Mouse (Mus musculus): ENCODE measurements around the gene Spef2.
"Not testable (repeated sequence)": the region's sequence is repeated elsewhere in the genome, so short reads cannot be mapped to it uniquely, and the experiment has no call there.

The Spef2 gene

GRCm38 (mm10) chr15:9748359-9749102 is at the start of gene Spef2:
Gene Spef2 (minus strand): TSS chr15:9748868.
- DNase-seq (ENCODE audit: low spot score), result peak; percentile 24

DNA sequence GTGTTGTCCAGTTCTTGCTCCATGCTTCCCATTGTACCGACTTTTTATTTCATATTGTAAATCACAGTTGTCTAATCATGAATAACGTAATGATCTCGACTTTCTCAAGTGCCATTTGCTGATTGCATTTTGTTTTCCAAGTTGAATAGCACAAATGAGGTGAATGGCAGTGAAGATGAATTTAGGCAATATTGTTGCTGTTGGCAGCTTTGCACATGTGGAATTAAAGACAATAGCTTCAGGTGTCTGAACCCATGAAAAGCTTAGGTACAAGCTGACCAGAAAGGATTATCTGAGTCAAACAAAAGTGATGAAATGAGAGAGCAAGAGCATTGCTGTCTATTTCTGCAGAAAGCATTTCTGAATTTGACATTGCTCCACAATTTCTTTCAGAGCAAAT is 45.5 kb upstream of the Spef2 start:
- no peak for DNase-seq (ENCODE audit: low spot score)

- no peak for DNase-seq (ENCODE audit: low spot score)
Observed at GRCm38 (mm10) chr15:9788245-9789030, 39.8 kb upstream of the Spef2 start.

GRCm38 (mm10) chr15:9774222-9775142 is 25.8 kb upstream of the Spef2 start:
- DNase-seq (ENCODE audit: low spot score), result not testable (repeated sequence)

DNA sequence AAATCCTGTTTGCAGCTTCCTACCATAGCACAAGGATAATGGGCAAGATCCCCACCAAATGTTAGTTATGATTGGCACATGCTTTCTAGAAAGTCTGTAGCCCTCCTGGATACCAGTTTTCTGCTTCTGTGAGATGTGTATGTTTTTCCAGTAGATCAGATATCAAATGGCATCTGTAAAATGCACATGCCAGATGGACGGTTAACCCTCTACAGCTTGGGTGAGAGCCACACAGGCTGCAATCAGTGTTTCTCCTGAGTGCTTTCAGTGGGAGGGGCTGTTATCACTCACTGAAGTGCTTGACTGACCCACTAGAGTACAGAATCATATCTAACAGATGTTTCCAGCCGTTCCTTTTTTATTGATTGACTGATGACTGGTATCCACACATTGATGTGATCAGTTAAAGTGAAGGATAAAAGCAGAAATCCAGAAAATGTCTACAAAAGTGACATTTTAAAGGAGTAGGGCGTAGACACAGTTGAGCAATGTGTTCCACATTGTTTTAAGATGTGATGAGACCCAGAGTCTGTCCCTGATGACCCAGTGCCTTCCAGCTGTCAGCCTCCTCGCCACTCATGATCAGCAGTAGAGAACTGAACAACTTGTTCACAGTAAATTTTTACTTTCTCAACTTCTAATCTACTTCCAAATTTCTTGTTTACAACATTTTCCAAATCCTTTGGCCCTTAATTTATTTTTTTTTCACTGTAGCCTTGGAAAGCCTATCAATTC is 19.7 kb upstream of the Spef2 start:
- DNase-seq (ENCODE audit: low spot score), result no peak

DNA sequence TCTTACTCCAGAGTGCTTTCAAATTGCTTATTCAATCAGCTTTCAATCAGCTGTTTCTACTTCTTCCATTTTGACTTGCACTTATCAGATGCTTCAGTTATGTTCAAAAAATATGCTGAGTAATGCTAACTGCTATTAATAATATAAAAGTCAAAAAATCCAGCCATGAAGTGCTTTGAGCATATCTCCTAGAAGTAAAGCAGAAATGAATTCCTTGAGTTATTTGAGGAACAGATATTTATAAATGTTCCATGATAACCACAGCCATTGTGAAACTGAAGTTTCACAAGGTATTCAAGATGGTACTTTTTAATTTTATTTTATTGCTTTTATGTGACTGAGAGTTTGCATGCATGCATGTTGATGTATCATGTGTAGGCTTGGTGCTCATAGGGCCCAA is 18.4 kb upstream of the Spef2 start:
- DNase-seq (ENCODE audit: low spot score), result no peak

DNA sequence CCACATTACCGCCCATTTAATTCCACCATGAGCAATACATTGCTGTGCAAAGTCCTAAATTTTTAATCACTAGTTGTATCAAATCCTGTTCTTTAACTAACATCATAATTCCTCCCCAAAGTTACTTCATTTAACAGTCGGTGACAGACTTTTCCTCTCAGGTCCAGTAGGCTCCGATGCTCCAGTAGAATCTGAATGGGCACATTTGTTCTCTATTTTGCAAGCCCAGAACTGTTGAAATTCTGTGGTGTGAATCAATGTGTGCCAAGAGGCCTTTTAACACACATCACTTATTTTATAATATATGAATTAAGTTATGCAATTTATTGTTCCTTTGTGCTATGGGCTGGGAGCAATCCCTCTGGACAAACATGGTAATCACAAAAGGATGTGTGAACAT is 2.3 kb upstream of the Spef2 start:
- DNase-seq (ENCODE audit: low spot score), result no peak

DNA sequence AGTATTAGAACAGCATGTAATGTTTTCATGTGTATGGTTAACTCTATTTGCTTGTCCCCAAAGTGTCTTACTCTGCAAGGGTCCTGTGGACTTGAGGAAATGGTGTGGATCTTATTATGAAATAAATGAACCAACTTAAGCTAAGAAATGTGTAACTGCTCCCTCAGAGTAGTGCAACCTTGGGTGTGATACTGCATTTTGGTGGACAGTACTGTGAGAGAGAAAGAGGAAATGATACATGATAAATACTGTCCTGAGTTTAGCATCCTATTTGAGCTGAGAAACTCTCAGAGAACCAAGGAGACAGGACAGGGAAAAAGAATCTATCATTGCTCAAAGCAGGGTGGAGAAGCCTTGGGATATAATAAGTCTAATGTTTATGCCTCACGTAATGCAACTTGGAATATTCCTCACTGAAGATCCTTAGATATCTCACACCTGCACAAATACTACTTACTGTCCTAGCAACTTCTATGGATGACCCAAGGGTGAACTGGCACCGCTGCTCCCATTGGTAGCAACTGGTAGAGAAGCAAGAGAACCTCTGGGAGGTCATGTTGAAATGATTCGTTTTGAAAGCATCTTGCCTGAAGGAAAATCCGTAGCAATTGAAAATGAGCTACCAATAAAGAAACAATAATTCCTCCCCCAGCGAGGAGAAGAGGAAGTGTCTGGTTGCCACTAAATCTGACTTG is 1.1 kb downstream of the Spef2 start:
- DNase-seq (ENCODE audit: low spot score), result no peak

DNA sequence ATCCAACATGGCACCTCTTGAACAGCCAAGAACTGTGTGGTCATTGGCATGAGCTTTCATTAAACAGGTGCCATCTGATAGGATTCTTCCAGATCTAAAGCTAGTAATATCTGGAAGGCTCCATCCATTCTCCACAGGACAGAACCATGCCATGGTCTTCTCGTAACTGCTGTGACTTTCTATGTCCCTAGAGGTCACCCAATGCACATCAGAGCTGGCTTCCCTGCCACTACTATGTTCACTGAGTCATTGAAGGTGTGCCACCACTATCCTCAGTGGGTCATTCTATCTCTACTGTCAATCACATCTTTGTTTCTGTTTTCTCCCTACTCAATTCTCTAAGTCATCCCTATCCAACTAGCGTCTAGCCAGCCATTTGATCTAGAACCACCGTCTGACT is 6.5 kb downstream of the Spef2 start:
- DNase-seq (ENCODE audit: low spot score), result no peak

GRCm38 (mm10) chr15:9714574-9715458 is 33.9 kb downstream of the Spef2 start:
- DNase-seq (ENCODE audit: low spot score), result no peak

DNA sequence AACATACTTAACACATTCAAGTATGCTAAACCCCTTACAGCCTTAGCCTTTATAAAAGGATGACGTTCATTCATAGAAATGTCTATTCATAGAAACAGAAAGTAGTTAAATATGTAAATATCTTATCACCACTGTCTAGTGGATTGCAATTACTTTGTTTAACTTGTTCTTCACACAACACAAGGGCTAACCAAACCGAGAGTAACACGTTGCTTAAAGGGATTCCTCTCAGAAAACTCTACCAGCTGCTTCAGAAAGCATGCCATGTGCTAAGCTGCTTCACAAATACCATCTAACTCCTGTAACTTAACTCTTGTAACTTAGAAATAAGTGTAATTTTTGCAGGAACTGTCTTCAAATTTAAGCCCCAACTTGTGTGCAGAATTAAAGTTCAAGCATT is 35.0 kb downstream of the Spef2 start:
- no peak for DNase-seq (ENCODE audit: low spot score)

DNA sequence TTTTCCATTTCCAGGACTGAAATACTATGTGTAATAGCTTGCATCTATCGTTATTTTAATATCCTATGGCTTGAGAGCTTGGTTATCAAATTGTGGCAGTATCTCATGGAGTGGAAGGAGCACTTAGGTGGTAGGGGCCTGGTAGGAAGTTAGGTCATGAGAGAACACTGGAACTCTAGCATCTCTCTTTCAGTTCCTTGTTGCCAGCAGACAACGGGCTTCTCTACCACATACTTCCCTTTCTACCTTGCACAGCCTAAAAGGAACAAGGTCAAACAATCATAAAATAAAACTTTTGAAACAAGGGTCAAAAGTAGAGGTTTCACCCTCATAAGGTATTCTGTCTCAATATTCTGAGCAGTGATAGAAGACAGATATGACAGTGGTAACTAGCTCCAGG is 38.3 kb downstream of the Spef2 start:
- no peak for DNase-seq (ENCODE audit: low spot score)

DNA sequence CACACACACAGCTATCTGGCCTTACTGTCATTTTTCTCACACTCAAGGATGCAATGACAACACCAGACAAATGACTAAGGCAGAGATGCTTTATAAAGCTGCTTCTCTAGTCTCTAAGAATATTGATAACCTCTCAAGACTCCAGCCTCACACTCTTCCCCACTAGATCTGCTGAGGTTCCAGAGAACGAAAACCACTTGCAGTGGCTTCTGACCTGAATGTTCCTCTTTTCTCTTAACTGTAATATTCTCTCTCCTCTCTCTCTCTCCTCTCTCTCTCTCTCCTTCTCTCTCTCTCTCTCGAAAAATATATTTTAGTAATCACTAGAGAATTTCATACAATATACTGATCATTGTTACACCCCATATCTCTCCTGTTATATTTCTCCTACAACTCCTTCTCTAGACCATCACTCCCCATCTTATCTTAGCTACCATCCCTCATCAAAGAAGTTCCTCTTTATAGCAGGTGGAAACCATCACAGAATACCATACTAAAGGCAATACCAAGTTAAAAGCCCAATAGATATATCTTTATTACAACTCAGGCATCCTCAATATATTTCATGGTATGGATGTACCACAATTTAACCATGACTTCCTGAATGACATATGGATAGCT is 42.7 kb downstream of the Spef2 start:
- no peak for DNase-seq (ENCODE audit: low spot score)

DNA sequence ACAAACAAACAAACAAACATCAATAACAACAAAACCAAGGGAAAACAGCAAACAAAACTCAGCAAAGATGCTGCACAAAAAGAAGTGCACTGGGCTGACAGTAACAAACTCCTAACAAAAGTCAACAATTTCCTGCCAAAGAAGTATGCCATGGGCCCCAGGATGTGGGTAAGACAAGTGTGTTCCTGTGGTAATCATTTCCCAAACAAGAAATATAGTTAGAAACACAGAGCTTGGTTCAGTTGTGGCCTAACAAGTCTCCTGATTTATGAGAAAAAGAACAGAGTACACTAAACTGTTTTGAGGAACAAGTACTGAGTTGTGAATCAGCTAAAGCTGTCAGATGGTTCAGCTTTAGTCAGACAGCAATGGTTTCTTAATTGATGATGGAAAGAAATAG is 46.8 kb downstream of the Spef2 start:
- DNase-seq (ENCODE audit: low spot score), result no peak

- DNase-seq (ENCODE audit: low spot score), result no peak
Observed at GRCm38 (mm10) chr15:9691721-9692120, 56.9 kb downstream of the Spef2 start.

DNA sequence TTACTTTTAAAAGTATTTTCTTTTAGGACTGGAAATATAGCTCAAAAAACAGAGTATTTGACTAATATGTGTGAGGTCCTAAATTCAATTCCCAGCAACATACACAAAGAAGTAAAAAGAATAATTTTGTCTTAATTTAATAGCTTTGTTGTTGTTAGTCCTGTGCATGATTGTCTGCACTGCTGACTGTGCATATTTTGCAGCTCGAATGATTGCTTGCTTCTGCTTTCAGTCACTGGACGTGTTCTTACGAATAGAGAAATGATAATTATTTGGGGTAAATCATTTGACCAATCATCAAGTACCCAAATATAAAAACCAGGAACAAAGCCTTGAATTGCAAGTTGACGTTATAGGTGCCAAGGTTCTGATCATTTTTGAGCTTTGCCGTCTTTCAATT is 57.8 kb downstream of the Spef2 start:
- DNase-seq (ENCODE audit: low spot score), result no peak

GRCm38 (mm10) chr15:9690436-9690835 is 58.2 kb downstream of the Spef2 start:
- DNase-seq (ENCODE audit: low spot score), result no peak

- DNase-seq (ENCODE audit: low spot score), result no peak
Observed at GRCm38 (mm10) chr15:9683485-9683884, 65.2 kb downstream of the Spef2 start.

DNA sequence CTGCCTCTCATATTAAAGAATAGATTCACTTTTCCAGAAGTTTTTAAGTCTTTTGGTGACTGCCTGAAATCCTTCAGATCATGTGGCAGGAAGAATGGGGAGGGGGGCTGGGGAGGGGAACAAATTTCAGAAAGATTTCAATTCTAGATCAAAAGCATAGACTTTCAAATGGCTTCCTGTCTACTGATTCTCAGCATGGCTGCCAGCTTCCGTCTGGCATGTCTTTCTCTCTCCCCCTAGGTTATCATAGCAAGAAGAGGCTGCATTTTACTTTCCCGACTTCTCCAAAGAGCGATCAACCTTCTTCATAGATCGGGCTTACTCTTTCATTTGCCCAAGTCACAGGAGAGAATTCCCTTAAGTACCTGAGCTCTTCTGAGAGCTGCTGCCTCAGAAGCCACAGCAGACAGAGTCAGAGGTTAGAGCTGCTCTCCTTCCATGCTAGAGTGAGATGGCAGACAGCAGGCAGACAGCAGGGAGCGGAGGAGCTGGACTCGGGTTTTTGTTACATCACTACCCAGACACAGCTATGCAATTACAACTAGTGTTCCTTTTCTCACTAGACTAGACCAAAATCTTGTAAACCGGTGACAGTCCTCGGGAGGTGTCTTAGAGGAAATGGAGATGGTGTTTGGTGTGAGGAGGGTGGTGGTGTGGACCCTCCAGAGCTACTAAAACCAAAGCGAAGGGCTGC is 71.2 kb downstream of the Spef2 start:
- no peak for DNase-seq (ENCODE audit: low spot score)

Data from urinary bladder, postnatal 25 days (tissue).